Mouse (Mus musculus) lung, adult 2 months (tissue): ENCODE results near the gene Xkr8.

Experiments
- CTCF ChIP-seq: fragments of 200-500 bp; IDR thresholded peaks from 2 replicates; pipeline ENCODE4 v1.5.1; 2011; ENCODE audit warnings: mild to moderate bottlenecking, low read length, control low read depth; ENCODE audit not compliant: insufficient read depth
- POLR2A ChIP-seq: fragments of 200-500 bp; IDR thresholded peaks from 2 replicates; pipeline ENCODE4 v1.6.1; 2011; ENCODE audit warnings: low read depth, mild to moderate bottlenecking, control low read depth, low read length, borderline replicate concordance; ENCODE audit errors: extremely low read depth

GRCm38 (mm10) chr4:132749258-132749982 lies 17.1 kb upstream of the Xkr8 start:
- TF ChIP-seq CTCF, result no peak
- TF ChIP-seq POLR2A, result no peak
